Mouse (Mus musculus) pancreas, adult 10 weeks (tissue): Measurements from ENCODE around the gene Glyr1. TPM values are rescaled to one million over a fixed set of nuclear protein-coding genes. Genes with fewer than 3 reads are reported as not detected.

ENCODE experiments used
- polyA plus RNA-seq: library from polyadenylated mRNA; stranded (reverse); fragments of 350-450 nt; fragmentation: Illumina TruSeq; extraction: RNeasy Lipid Tissue Mini Kit (QIAGEN cat#74804); gene quantifications from one replicate; pipeline ENCODE4 v1.2.3, GENCODE M21; 2015; ENCODE audit warnings: low read depth, low replicate concordance; ENCODE audit not compliant: insufficient read depth

The Glyr1 gene
- 27.2 TPM for polyA plus RNA-seq

GRCm38 (mm10) chr16:5049774-5050234 lies at the start of gene Glyr1, which contains the start of gene Ubn1:
Glyr1 (minus strand) TSS chr16:5049863.
Ubn1 (plus strand) TSS chr16:5050057.

GRCm38 (mm10) chr16:5013054-5013838 lies 36.4 kb downstream of the Glyr1 start, which contains the start of gene Rogdi:
Rogdi (minus strand) TSS chr16:5013553.

DNA sequence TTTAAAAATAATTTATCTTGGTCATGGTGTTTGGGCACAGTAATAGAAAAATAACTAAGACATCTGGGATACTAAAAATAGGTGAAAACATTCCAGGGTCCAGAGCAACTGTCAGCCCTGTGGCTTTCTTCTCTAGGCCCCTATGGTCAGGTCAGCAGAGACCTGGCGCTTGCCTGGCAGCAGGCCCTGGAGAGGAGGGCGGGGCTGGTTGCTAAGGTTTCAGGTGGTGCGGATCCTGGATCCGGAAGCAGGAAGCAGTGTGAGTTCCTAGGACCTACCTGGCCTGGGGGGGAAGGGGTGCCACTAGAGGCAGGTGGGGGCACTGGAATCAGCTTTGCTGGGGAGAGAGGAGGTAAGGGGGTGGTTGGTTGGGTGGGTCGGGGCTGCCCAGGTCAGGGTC lies 42.6 kb downstream of the Glyr1 start, which contains the start of gene Smim22:
TSS of gene Smim22 (plus strand) at position 222 of the 400 bp plus-strand sequence.

DNA sequence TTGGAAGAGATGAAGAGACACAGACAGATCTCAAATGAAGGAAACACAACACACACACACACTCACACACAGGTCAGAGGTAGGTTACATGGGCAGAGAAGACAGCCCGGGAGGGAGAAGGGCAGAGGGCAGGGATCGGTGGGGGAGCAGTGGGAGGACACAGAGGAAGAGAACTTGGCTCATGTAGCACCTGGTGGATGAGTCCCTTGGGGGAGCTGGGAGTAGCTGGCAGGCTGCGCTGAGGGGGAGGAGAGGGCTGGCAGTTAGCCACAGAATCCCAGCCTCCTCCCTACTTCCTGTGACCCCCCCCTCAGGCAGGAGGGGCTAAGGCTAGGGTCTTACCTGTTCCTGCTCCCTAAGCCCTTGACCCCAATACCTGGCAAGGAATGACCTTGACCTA lies 52.1 kb downstream of the Glyr1 start, which contains the start of gene Sept12:
TSS of gene Sept12 (minus strand) at position 300 of the 400 bp plus-strand sequence.

Other genes with a start within 250 kb of the Glyr1 start
- gene 4930562C15Rik, start 214.4 kb downstream of the Glyr1 start, polyA plus RNA-seq, result not detected
- gene Ubald1, start 169.5 kb downstream of the Glyr1 start, polyA plus RNA-seq, result 19.3 TPM
- 15.2 TPM for gene Mgrn1, start 163.6 kb downstream of the Glyr1 start, polyA plus RNA-seq
- gene Nudt16l1, start 111.1 kb downstream of the Glyr1 start, polyA plus RNA-seq, result 12.1 TPM
- gene Anks3, start 85.7 kb downstream of the Glyr1 start, polyA plus RNA-seq, result 18.0 TPM
- gene Sept12, start 52.0 kb downstream of the Glyr1 start, polyA plus RNA-seq, result not detected
- 14.3 TPM for gene Smim22, start 42.6 kb downstream of the Glyr1 start, polyA plus RNA-seq
- 16.7 TPM for gene Rogdi, start 36.3 kb downstream of the Glyr1 start, polyA plus RNA-seq
- 13.5 TPM for gene Ubn1, start 194 bp upstream of the Glyr1 start, polyA plus RNA-seq
- gene Ppl, start 82.6 kb upstream of the Glyr1 start, polyA plus RNA-seq, result 4.2 TPM
- not detected for gene Sec14l5, start 97.2 kb upstream of the Glyr1 start, polyA plus RNA-seq
- 6.4 TPM for gene Nagpa, start 154.1 kb upstream of the Glyr1 start, polyA plus RNA-seq
- 6.8 TPM for gene AU021092, start 172.4 kb upstream of the Glyr1 start, polyA plus RNA-seq
- gene Alg1, start 183.8 kb upstream of the Glyr1 start, polyA plus RNA-seq, result 17.2 TPM
- gene Eef2kmt, start 206.1 kb upstream of the Glyr1 start, polyA plus RNA-seq, result 6.6 TPM